Mouse (Mus musculus) neural tube, embryonic 13.5 days (tissue): Measurements from ENCODE around the gene Banp. TPM values are rescaled to one million over a fixed set of nuclear protein-coding genes. Genes with fewer than 3 reads are reported as not detected.

Experiments used
- ATAC-seq: fragments of 200-750 bp; cut with Nextera tagmentation; 2 replicates; pipeline ENCODE4 v1.8.0; 2017; ENCODE audit warnings: low read depth, mild to moderate bottlenecking, moderate TSS enrichment, moderate library complexity
- H3K27ac ChIP-seq: fragments of 300-500 bp; sonication (generic); replicated peaks from 2 replicates; pipeline ENCODE4 v1.5.1; 2015; ENCODE audit warnings: moderate library complexity, mild to moderate bottlenecking, inconsistent platforms
- H3K27me3 ChIP-seq: fragments of 300-500 bp; sonication (generic); 2 replicates; pipeline ENCODE4 v1.6.1; 2015; ENCODE audit warnings: mild to moderate bottlenecking, inconsistent platforms
- H3K36me3 ChIP-seq: fragments of 300-500 bp; sonication (generic); 2 replicates; pipeline ENCODE4 v1.6.1; 2015; ENCODE audit warnings: mild to moderate bottlenecking, inconsistent platforms
- H3K4me1 ChIP-seq: fragments of 300-500 bp; sonication (generic); replicated peaks from 2 replicates; pipeline ENCODE4 v1.6.1; 2015; ENCODE audit warnings: inconsistent platforms
- H3K4me2 ChIP-seq: fragments of 300-500 bp; sonication (generic); 2 replicates; pipeline ENCODE4 v1.6.1; 2015; ENCODE audit warnings: inconsistent platforms, mild to moderate bottlenecking, moderate library complexity
- H3K4me3 ChIP-seq: fragments of 300-500 bp; sonication (generic); 2 replicates; pipeline ENCODE4 v1.5.1; 2015; ENCODE audit warnings: mild to moderate bottlenecking, inconsistent platforms
- H3K9ac ChIP-seq: fragments of 300-500 bp; sonication (generic); 2 replicates; pipeline ENCODE4 v1.6.1; 2015; ENCODE audit warnings: moderate library complexity, mild to moderate bottlenecking, inconsistent platforms
- H3K9me3 ChIP-seq: fragments of 300-500 bp; sonication (generic); 2 replicates; pipeline ENCODE4 v1.6.1; 2016; ENCODE audit warnings: inconsistent platforms
- WGBS: fragments of 180-500 bp; shearing (Covaris S2); methylation state at CpG from one replicate; pipeline ENCODE4 v1.1.7; 2015; 5-methylcytosine and 5-hydroxymethylcytosine counted together
- polyA plus RNA-seq: library from polyadenylated mRNA; unstranded; fragments of >200 nt; fragmentation: Nextera tagmentation; extraction: Ambion mirVana; gene quantifications from 2 replicates; pipeline ENCODE4 v1.2.1, GENCODE M21; 2015

Gene Banp
- polyA plus RNA-seq, 1 experiment from 2014 or later: 60.1 TPM

DNA sequence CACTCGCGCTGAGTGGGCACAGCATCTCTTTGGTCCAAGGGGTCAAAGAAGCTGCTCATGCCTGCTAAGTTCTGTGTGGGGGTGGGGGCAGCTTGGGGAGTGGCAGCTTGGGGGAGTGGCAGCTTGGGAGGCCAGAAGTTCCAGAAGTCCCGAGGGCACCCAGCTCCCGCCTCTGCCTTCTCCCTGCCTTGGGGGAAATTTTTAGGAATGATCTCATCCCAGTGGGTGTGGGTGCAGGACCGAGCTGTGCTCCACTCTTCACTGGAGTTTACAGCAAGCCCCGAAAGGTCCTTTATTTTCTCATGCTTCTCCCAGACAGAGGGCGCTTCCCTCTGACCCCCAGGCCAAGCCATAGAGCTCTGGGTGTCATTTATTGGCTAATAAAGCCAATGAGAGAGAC, 87.7 kb downstream of the Banp start:
- Histone ChIP-seq H3K4me3 (no peak overlapping the region), H3K4me1 (peaks cover 8% of the 10 kb centered on the region), H3K27me3 (no peaks in the 10 kb centered on the region), H3K4me2 (no peak overlapping the region), H3K36me3 (no peaks in the 10 kb centered on the region), H3K9ac (no peak overlapping the region), H3K27ac (no peak overlapping the region), H3K9me3 (no peaks in the 10 kb centered on the region)
- 65% methylated on average over 7 of the region's 7 CpGs for WGBS
- ATAC-seq: no peak

DNA sequence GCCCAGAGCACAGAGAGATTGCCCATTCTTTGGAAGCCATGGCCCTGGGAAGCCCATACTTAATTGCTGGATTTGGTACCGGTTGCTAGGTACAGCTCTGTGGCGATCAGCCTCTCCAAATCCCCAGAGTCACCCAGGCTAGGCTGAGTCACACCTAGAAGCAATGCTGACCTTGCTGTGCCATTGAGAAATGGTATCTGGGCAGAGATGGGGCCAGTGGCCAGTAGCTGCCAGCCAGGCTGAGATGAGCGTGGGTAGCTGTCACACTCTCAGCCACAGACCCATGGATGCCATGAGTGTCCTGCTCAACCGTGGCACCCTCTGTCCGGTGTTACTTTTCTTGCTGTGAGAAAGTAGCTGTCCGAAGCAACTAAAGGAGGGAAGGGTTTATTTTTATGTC, 88.5 kb downstream of the Banp start:
- no peaks in the 10 kb centered on the region for H3K27me3 ChIP-seq
- no peak overlapping the region for H3K4me2 ChIP-seq

DNA sequence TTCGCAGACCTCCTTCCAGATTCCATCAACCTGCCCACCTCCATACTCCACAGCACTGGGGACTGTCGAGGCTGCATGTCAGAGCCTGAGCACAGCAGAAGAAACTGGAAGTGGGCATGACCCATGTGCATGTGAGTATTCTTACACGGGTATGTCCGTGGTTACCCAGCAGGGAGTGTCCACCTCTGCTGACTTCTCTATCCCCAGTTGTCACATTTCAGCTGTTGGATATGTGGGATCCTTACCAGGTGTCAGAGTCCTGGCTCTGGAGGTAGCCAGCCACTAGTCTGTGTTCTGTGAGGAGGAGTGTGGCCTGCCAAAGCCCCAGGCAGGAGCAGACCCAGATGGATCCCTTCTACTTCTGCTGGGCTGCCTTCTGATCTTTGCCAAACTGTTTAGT, 89.9 kb downstream of the Banp start:
- Histone ChIP-seq H3K27ac (no peak overlapping the region), H3K4me3 (no peak overlapping the region), H3K36me3 (no peaks in the 10 kb centered on the region), H3K4me1 (no peaks in the 10 kb centered on the region), H3K4me2 (no peak overlapping the region), H3K9ac (no peak overlapping the region), H3K27me3 (no peaks in the 10 kb centered on the region), H3K9me3 (no peaks in the 10 kb centered on the region)
- no peak for ATAC-seq
- WGBS: 87% methylated on average over 4 of the region's 4 CpGs

More for the DNA sequence above, 88.5 kb downstream of the Banp start:
- Histone ChIP-seq H3K4me3 (no peak overlapping the region), H3K36me3 (no peaks in the 10 kb centered on the region), H3K9me3 (no peaks in the 10 kb centered on the region), H3K9ac (no peak overlapping the region), H3K4me1 (0 out of 2 replicates have a peak, but pooled peaks cover under 1% of the 10 kb centered on the region), H3K27ac (no peak overlapping the region)
- no peak for ATAC-seq
- 94% methylated on average over 6 of the region's 6 CpGs for WGBS

DNA sequence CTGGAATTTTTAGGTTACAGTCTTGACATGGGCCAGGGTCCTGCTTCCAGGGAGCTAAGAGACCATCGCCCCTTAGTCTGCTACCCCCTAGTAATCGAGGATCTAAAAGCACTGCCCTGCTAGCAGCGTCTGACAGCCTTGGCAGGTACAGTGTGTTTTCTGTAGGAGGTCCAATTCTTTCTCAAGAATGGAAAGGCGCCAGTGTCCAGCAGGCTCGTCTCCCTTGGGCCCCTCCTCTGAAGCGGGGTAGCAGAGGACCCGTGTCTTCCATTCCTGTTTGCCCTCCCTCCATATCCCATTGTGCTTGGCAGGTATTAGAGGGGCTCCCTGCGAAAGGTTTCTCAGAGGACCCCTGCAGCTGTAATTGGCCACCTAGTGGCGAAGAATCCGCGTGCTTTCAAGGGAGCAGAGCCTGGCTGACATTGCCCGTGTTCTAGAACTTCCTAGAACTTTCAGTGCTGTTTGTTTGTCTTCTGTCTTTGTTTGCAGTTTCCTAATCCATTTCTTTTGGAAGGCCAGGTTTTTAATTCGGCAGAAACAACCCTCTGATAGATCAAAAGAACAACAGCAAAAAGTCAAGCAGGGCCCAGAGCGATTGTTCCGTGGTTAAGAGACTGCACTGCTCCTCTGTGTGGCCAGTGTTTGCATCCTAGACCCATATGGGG, 97.8 kb downstream of the Banp start:
- whole genome bisulfite sequencing: 65% methylated on average over 15 of the region's 15 CpGs
- H3K9ac ChIP-seq: no peak overlapping the region
- H3K4me2 ChIP-seq: no peak overlapping the region
- H3K4me1 ChIP-seq: 0 out of 2 replicates have a peak, but pooled peaks cover 9% of the 10 kb centered on the region
- no peak overlapping the region for H3K27ac ChIP-seq
- no peaks in the 10 kb centered on the region for H3K27me3 ChIP-seq
- no peak for ATAC-seq
- H3K4me3 ChIP-seq: no peak overlapping the region
- no peaks in the 10 kb centered on the region for H3K9me3 ChIP-seq
- no peaks in the 10 kb centered on the region for H3K36me3 ChIP-seq

DNA sequence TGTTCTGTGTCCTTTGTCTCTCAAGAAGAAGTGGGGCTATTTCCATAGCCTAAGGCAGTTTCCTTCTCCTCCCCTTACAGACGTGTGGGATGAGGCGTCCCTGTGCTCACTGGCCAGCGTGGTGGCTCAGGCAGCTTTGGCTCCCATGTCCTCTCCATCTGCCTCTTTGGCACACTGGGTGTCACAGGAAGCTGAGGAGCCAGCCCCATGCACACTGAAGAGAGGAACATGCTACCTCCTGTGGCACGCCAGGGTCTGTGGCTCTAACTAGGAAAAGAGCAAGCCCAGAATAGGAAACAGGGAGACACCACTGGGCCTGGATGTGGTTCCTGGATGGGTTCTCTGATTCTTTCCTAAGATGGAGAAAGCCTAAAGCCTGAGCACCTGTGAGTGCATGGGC, 99.7 kb downstream of the Banp start:
- Histone ChIP-seq H3K9ac (no peak overlapping the region), H3K27me3 (no peaks in the 10 kb centered on the region), H3K9me3 (no peaks in the 10 kb centered on the region), H3K4me2 (no peak overlapping the region), H3K4me1 (peaks cover 10% of the 10 kb centered on the region; the same call in 1 of the 2 replicates), H3K36me3 (no peaks in the 10 kb centered on the region), H3K27ac (0 out of 2 replicates have a peak overlapping the region, but pooled peaks have one; percentile 33), H3K4me3 (no peak overlapping the region)
- 85% methylated on average over 4 of the region's 4 CpGs for WGBS
- no peak for ATAC-seq

DNA sequence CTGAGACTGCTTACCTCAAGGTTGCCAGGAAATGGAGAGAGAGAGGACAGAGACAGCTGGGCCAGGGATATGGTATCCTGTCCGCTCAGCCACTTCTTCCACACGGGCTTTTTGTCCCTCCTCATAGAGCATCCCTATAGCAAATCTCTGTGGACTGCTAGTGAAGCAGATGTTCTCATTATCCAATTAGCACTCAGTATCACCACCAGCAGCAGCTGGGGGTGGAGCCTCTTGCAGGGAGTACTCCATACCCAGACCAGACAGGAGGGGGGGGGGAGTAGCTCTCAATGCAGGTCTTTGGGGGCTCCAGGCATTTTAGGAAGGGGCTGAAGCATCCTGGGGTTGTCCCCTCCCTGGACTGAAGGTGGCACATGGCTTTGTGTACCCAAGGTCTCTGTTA, 100.4 kb downstream of the Banp start:
- H3K9me3 ChIP-seq: no peaks in the 10 kb centered on the region
- WGBS: 38% methylated on average over 2 of the region's 2 CpGs
- H3K27ac ChIP-seq: peak overlapping the region; percentile 33; the same call in 1 of the 2 replicates
- no peaks in the 10 kb centered on the region for H3K36me3 ChIP-seq
- no peak overlapping the region for H3K4me2 ChIP-seq
- no peaks in the 10 kb centered on the region for H3K27me3 ChIP-seq
- ATAC-seq: no peak
- peaks cover 17% of the 10 kb centered on the region for H3K4me1 ChIP-seq
- no peak overlapping the region for H3K9ac ChIP-seq
- H3K4me3 ChIP-seq: no peak overlapping the region

DNA sequence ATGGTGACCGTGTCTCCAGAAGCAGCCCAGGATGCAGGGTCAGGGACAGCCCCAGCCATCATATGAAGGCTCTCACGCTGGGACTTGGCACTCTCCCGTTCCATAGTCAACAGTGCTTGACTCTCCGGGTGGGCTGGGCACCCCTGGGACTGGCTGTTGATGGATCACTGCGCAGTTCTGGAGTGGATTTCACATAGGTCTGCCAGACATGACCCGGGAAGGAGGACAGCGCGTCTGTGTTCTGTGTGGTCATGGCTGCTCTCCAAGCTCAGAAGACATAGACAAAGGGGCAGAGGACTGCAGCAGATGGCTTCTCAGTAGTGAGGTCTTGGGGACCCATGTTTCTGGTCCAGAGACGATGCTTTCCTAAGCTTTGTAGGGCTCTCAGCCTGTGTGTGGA, 101.1 kb downstream of the Banp start:
- 93% methylated on average over 9 of the region's 9 CpGs for WGBS
- ATAC-seq: no peak
- peaks cover 24% of the 10 kb centered on the region for H3K4me1 ChIP-seq

DNA sequence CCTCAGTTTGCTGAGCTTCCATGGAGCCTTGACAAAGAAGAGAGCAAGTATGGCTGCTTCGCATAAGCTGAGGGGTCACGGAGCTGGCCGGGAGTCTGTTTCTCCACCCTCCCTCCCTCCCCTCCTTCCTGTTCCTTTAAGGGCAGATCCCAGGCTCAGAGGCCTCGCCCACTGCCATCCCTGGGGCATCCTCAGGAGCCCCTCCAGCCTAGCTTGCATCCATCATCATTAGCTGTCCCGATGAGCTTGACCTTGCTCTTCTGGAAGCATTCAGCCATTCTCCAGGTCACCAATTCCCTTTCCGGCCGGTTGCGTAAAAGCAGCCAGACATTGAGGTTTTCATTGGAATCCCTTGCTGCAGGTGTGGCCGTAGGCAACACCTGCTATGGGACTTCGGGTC, 105.8 kb downstream of the Banp start:
- Histone ChIP-seq H3K27ac (0 out of 2 replicates have a peak overlapping the region, but pooled peaks have one; percentile 38), H3K36me3 (no peaks in the 10 kb centered on the region), H3K9ac (no peak overlapping the region), H3K4me1 (peaks cover 19% of the 10 kb centered on the region), H3K4me3 (no peak overlapping the region), H3K9me3 (no peaks in the 10 kb centered on the region), H3K4me2 (no peak overlapping the region), H3K27me3 (no peaks in the 10 kb centered on the region)
- WGBS: 45% methylated on average over 10 of the region's 10 CpGs
- no peak for ATAC-seq

More for the DNA sequence above, 101.1 kb downstream of the Banp start:
- no peak overlapping the region for H3K9ac ChIP-seq
- H3K36me3 ChIP-seq: no peaks in the 10 kb centered on the region
- H3K4me2 ChIP-seq: no peak overlapping the region
- no peaks in the 10 kb centered on the region for H3K27me3 ChIP-seq
- H3K9me3 ChIP-seq: no peaks in the 10 kb centered on the region
- H3K4me3 ChIP-seq: no peak overlapping the region
- H3K27ac ChIP-seq: no peak overlapping the region

DNA sequence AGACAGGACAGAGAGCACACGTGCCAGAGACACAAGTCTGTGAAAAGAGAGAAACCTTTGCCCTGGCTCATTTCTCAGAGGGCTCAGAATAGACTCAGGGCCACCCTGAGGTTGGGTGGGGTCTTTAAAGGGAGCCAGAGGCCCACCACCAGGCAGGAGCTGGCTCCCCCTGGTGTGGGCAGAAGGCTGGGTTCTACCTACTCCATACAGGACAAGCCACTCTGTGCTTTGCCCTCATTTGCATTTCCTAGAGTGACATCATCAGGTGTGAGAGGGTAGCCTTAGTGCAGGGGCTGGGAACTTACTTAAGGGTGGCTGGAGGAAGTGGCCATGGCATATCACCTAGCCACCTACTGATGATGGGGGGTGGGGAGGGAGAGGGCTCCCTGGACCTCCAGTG, 106.6 kb downstream of the Banp start:
- no peaks in the 10 kb centered on the region for H3K9me3 ChIP-seq
- WGBS: 20% methylated on average over 1 of the region's 1 CpGs
- no peak overlapping the region for H3K9ac ChIP-seq
- ATAC-seq: no peak
- H3K27me3 ChIP-seq: no peaks in the 10 kb centered on the region
- H3K27ac ChIP-seq: no peak overlapping the region
- H3K4me2 ChIP-seq: no peak overlapping the region
- H3K4me1 ChIP-seq: peaks cover 19% of the 10 kb centered on the region
- no peaks in the 10 kb centered on the region for H3K36me3 ChIP-seq
- no peak overlapping the region for H3K4me3 ChIP-seq

DNA sequence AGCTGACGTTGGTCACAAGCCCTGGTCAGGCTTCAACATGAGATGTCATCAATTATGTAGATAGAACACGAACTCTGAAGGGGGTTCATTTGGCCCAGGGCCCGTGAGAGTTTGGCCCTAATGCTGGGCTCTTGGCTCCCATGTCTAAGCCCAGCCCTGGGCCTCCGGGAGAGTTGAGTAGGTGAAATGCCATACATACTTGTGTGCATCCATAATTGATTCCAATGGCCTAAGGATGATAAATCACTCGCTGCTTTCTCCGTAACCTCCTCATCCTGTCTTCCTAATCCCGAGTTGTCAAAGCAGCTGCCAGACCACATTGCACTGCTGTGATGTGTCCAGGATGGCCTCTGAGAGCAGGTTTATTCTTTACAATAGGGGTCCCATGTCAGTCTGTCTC, 107.3 kb downstream of the Banp start:
- Histone ChIP-seq H3K4me3 (no peak overlapping the region), H3K27ac (no peak overlapping the region), H3K27me3 (no peaks in the 10 kb centered on the region), H3K4me2 (no peak overlapping the region), H3K9me3 (no peaks in the 10 kb centered on the region), H3K4me1 (peaks cover 19% of the 10 kb centered on the region), H3K9ac (no peak overlapping the region), H3K36me3 (no peaks in the 10 kb centered on the region)
- no peak for ATAC-seq
- WGBS: 64% methylated on average over 7 of the region's 7 CpGs

DNA sequence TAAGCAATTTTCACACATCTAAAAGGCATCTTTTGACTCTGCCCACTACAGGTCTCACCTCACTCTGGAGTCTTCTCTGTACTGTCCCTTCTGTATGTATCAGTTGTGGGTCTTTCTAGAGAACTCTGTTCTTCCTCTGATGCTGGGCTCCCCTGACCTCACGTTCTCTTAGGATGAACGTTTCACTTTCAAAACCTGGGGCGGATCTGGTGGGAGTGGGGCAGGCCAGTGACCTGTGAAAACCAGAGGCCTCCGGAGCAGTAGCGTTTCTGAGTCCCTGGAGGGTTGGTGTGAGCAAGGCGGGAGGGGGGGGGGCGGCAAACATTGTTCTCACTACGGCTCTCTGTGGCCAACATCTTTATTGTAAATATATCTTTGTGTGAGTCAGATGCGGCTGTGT, 109.0 kb downstream of the Banp start:
- H3K4me2 ChIP-seq: no peak overlapping the region
- H3K9me3 ChIP-seq: no peaks in the 10 kb centered on the region
- 61% methylated on average over 9 of the region's 9 CpGs for WGBS
- H3K4me1 ChIP-seq: peaks cover 19% of the 10 kb centered on the region
- H3K36me3 ChIP-seq: no peaks in the 10 kb centered on the region
- H3K9ac ChIP-seq: no peak overlapping the region
- no peak overlapping the region for H3K27ac ChIP-seq
- H3K4me3 ChIP-seq: no peak overlapping the region
- ATAC-seq: no peak
- H3K27me3 ChIP-seq: no peaks in the 10 kb centered on the region

DNA sequence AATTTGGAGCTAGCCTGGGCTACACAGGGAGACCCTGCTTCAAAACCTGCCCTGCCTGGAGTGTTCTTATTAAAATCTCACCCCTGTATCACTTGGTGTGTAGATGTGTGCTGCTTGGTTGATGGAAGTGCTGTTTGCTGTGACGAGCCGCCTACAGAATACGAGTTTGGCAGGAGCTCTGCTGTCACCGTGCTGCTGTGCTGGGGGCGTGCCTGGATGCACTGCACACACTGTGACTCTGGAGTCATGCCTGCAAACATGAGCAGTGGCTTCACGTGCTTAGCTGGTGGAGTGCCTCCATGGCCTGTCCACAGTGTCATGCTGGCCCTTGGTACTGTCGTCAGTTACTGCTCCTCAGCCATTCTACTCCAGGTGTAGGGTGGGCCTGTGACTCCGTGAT, 109.4 kb downstream of the Banp start:
- H3K27me3 ChIP-seq: no peaks in the 10 kb centered on the region
- no peak overlapping the region for H3K4me2 ChIP-seq
- H3K9ac ChIP-seq: no peak overlapping the region
- WGBS: 85% methylated on average over 8 of the region's 8 CpGs
- H3K4me3 ChIP-seq: no peak overlapping the region
- peaks cover 19% of the 10 kb centered on the region for H3K4me1 ChIP-seq
- H3K36me3 ChIP-seq: no peaks in the 10 kb centered on the region
- ATAC-seq: no peak
- no peaks in the 10 kb centered on the region for H3K9me3 ChIP-seq
- no peak overlapping the region for H3K27ac ChIP-seq
